Mouse (Mus musculus) midbrain, postnatal 0 days (tissue): ENCODE data around the gene Abl1. TPM values are rescaled to one million over a fixed set of nuclear protein-coding genes. Genes with fewer than 3 reads are reported as not detected.
A peak's percentile ranks its signal among the peaks of the same experiment; 100 is the strongest.

Experiments
- ATAC-seq: fragments of 200-750 bp; cut with Nextera tagmentation; 2 replicates; pipeline ENCODE4 v1.8.0; 2017; ENCODE audit warnings: moderate number of reproducible peaks, mild to moderate bottlenecking, moderate TSS enrichment, moderate library complexity; ENCODE audit not compliant: low FRiP score
- DNase-seq: peaks from one replicate; pipeline ENCODE4 v3.0.0-alpha.2; 2015; ENCODE audit warnings: low spot score
- H3K27ac ChIP-seq: fragments of 300-500 bp; sonication (generic); 2 replicates; pipeline ENCODE4 v1.5.1; 2014; ENCODE audit warnings: low read depth, mild to moderate bottlenecking, low read length, mixed read lengths
- H3K27me3 ChIP-seq: fragments of 300-500 bp; sonication (generic); 2 replicates; pipeline ENCODE4 v1.6.1; 2014; ENCODE audit warnings: low read length, control low read depth, mixed read lengths; ENCODE audit not compliant: insufficient read depth
- H3K36me3 ChIP-seq: fragments of 300-500 bp; sonication (generic); 2 replicates; pipeline ENCODE4 v1.6.1; 2014; ENCODE audit warnings: low read length, control low read depth, mixed read lengths; ENCODE audit not compliant: insufficient read depth
- H3K4me1 ChIP-seq: fragments of 300-500 bp; sonication (generic); 2 replicates; pipeline ENCODE4 v1.6.1; 2014; ENCODE audit warnings: mild to moderate bottlenecking, control low read depth, antibody characterized with exemption, low read length, mixed read lengths; ENCODE audit not compliant: insufficient read depth
- H3K4me2 ChIP-seq: fragments of 300-500 bp; sonication (generic); 2 replicates; pipeline ENCODE4 v1.6.1; 2014; ENCODE audit warnings: low read depth, mild to moderate bottlenecking, low read length, mixed read lengths; ENCODE audit not compliant: poor library complexity, severe bottlenecking
- H3K4me3 ChIP-seq: fragments of 300-500 bp; sonication (generic); 2 replicates; pipeline ENCODE4 v1.5.1; 2014; ENCODE audit warnings: low read depth, mild to moderate bottlenecking, low read length, moderate library complexity
- H3K9ac ChIP-seq: fragments of 300-500 bp; sonication (generic); replicated peaks from 2 replicates; pipeline ENCODE4 v1.6.1; 2014; ENCODE audit warnings: mild to moderate bottlenecking, low read length, moderate library complexity, mixed read lengths; ENCODE audit not compliant: poor library complexity, severe bottlenecking
- H3K9me3 ChIP-seq: fragments of 300-500 bp; sonication (generic); 2 replicates; pipeline ENCODE4 v1.6.1; 2016; ENCODE audit warnings: low read length, control low read depth
- CTCF ChIP-seq: IDR thresholded peaks from 2 replicates; pipeline ENCODE4 v1.5.1; 2016; ENCODE audit warnings: antibody characterized with exemption, mild to moderate bottlenecking
- WGBS: fragments of 180-500 bp; shearing (Covaris S2); extraction: QIAGEN DNeasy Blood & Tissue Kit; methylation state at CpG from one replicate; pipeline ENCODE4 v1.1.7; 2014; 5-methylcytosine and 5-hydroxymethylcytosine counted together
- polyA plus RNA-seq: library from polyadenylated mRNA; unstranded; fragments of >200 nt; fragmentation: Nextera tagmentation; extraction: Ambion mirVana; gene quantifications from 2 replicates; pipeline ENCODE4 v1.2.1, GENCODE M21; 2015
- total RNA-seq: library from RNA; depleted of rRNA; stranded (reverse); fragments of >200 nt; gene quantifications from 2 replicates; pipeline ENCODE4 v1.2.3, GENCODE M21; 2014

Gene Abl1
- total and polyA plus RNA-seq, 2 experiments from 2014 or later, result 13.1 to 50.1 TPM

- no peak overlapping the region for H3K4me3 ChIP-seq
- H3K4me1 ChIP-seq, result no peaks in the 10 kb centered on the region
- no peak for ATAC-seq
- no peak for TF ChIP-seq CTCF
- H3K27me3 ChIP-seq, result peaks cover 30% of the 10 kb centered on the region
- H3K36me3 ChIP-seq, result no peaks in the 10 kb centered on the region
- H3K9ac ChIP-seq, result no peak overlapping the region
- no peaks in the 10 kb centered on the region for H3K9me3 ChIP-seq
- WGBS, result 88% methylated on average over 7 of the region's 7 CpGs
- no peak overlapping the region for H3K27ac ChIP-seq
- no peak overlapping the region for H3K4me2 ChIP-seq
- DNase-seq, result no peak
These were observed 31.8 kb upstream of the Abl1 start for GRCm38 (mm10) chr2:31656374-31656773.

- no peaks in the 10 kb centered on the region for H3K36me3 ChIP-seq
- H3K4me3 ChIP-seq, result no peak overlapping the region
- no peaks in the 10 kb centered on the region for H3K4me1 ChIP-seq
- WGBS, result 74% methylated on average over 8 of the region's 8 CpGs
- H3K27me3 ChIP-seq, result peaks cover 3% of the 10 kb centered on the region; the same call in 1 of the 2 replicates
- H3K27ac ChIP-seq, result no peak overlapping the region
- H3K9ac ChIP-seq, result no peak overlapping the region
- ATAC-seq (no peak), DNase-seq (no peak)
- H3K4me2 ChIP-seq, result no peak overlapping the region
- no peaks in the 10 kb centered on the region for H3K9me3 ChIP-seq
- no peak for TF ChIP-seq CTCF
These were observed 25.0 kb upstream of the Abl1 start for GRCm38 (mm10) chr2:31662939-31663803.

GRCm38 (mm10) chr2:31663804-31664180 lies 24.4 kb upstream of the Abl1 start:
- no peak for ATAC-seq

GRCm38 (mm10) chr2:31667332-31667731 lies 20.8 kb upstream of the Abl1 start:
- Histone ChIP-seq H3K4me1 (no peaks in the 10 kb centered on the region), H3K9me3 (no peaks in the 10 kb centered on the region), H3K36me3 (no peaks in the 10 kb centered on the region), H3K4me2 (no peak overlapping the region), H3K4me3 (no peak overlapping the region), H3K27ac (no peak overlapping the region), H3K27me3 (no peaks in the 10 kb centered on the region; the same call in 1 of the 2 replicates), H3K9ac (no peak overlapping the region)
- TF ChIP-seq CTCF, result peak; percentile 63
- WGBS, result 11% methylated on average over 4 of the region's 4 CpGs
- ATAC-seq, result no peak
- peak; percentile 57 for DNase-seq

More at GRCm38 (mm10) chr2:31663804-31664180, 24.4 kb upstream of the Abl1 start:
- Histone ChIP-seq H3K27me3 (peaks cover 3% of the 10 kb centered on the region; the same call in 1 of the 2 replicates), H3K4me3 (no peak overlapping the region), H3K9ac (no peak overlapping the region), H3K4me1 (no peaks in the 10 kb centered on the region), H3K36me3 (no peaks in the 10 kb centered on the region), H3K9me3 (no peaks in the 10 kb centered on the region), H3K4me2 (no peak overlapping the region), H3K27ac (no peak overlapping the region)
- TF ChIP-seq CTCF, result no peak
- DNase-seq, result no peak
- WGBS, result 89% methylated on average over 1 of the region's 1 CpGs

- Histone ChIP-seq H3K9me3 (no peaks in the 10 kb centered on the region), H3K9ac (peak within 1 kb of the TSS; percentile 69), H3K4me1 (no peaks in the 10 kb centered on the region), H3K4me2 (peak within 1 kb of the TSS; percentile 88), H3K27ac (peak within 1 kb of the TSS; percentile 65; the same call in 1 of the 2 replicates), H3K27me3 (no peaks in the 10 kb centered on the region), H3K4me3 (peak within 1 kb of the TSS; percentile 82), H3K36me3 (peaks cover 23% of the 10 kb centered on the region)
- WGBS, result under 1% methylated on average over 27 of the region's 27 CpGs
- no peak for TF ChIP-seq CTCF
- DNase-seq (peak; percentile 98), ATAC-seq (peak; percentile 97)
These were observed 17.6 kb upstream of the Abl1 start, which contains the start of gene Exosc2 for GRCm38 (mm10) chr2:31670551-31671035. Exosc2 (plus strand) TSS chr2:31670715.

- ATAC-seq (no peak), DNase-seq (no peak)
- no peak for TF ChIP-seq CTCF
- WGBS, result 95% methylated on average over 6 of the region's 6 CpGs
- no peak overlapping the region for H3K4me3 ChIP-seq
- H3K27ac ChIP-seq, result no peak overlapping the region
- H3K9ac ChIP-seq, result no peak overlapping the region
- H3K9me3 ChIP-seq, result no peaks in the 10 kb centered on the region
- no peaks in the 10 kb centered on the region for H3K4me1 ChIP-seq
- no peaks in the 10 kb centered on the region for H3K27me3 ChIP-seq
- no peak overlapping the region for H3K4me2 ChIP-seq
- peaks cover 57% of the 10 kb centered on the region for H3K36me3 ChIP-seq
These were observed 9.5 kb upstream of the Abl1 start for GRCm38 (mm10) chr2:31678641-31679040.
